ENCODE assay signal across 29 mouse cellular contexts in the genomic region with DNA sequence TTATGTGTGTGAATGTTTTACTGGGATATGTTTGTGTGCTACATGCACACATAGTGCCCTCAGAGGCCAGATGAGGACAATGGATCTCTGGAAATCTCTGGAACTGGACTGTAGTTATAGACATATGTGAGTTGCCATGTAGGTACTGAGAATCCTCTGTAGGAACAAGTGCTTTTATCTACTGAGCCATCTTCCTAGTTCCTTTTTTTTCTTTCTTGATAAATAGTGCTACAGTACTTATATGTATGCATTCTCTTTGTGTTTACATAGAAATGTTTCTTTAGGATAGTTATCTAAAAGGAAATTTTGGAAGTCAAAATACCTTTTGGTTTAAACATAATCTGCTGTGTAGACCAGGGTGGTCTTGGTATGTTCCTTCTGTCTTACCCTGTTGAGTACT. TPM values are rescaled to one million over a fixed set of nuclear protein-coding genes. Genes with fewer than 3 reads are reported as not detected.
"Had no signal": no experiment of that assay in that cellular context is flagged by ENCODE, and none has a peak within 500 bp of the region (broad histone marks: within the 10 kb centered on the region; RNA-seq: fewer than 3 reads in every experiment).

No protein-coding gene starts in this region.

- H3K27me3 ChIP-seq: limb, embryonic 12.5 days; limb, embryonic 13.5 days; limb, embryonic 15.5 days; liver, embryonic 12.5 days; liver, embryonic 13.5 days; liver, embryonic 15.5 days; lung, embryonic 15.5 days; megakaryocyte, embryonic 14.5 days; midbrain, embryonic 12.5 days; midbrain, embryonic 13.5 days; midbrain, embryonic 15.5 days; neural tube, embryonic 12.5 days had no signal

- H3K9me3 ChIP-seq: limb, embryonic 10.5 days; limb, embryonic 12.5 days; limb, embryonic 13.5 days; limb, embryonic 15.5 days; liver, embryonic 12.5 days; liver, embryonic 13.5 days; liver, embryonic 15.5 days; lung, embryonic 15.5 days; megakaryocyte, embryonic 14.5 days; midbrain, embryonic 10.5 days; midbrain, embryonic 12.5 days; midbrain, embryonic 13.5 days; midbrain, embryonic 15.5 days; neural tube, embryonic 12.5 days had no signal

- H3K9ac ChIP-seq: limb, embryonic 12.5 days; limb, embryonic 13.5 days; limb, embryonic 15.5 days; liver, embryonic 12.5 days; liver, embryonic 13.5 days; liver, embryonic 14.5 days; liver, embryonic 15.5 days; liver, postnatal 0 days; lung, embryonic 14.5 days; lung, embryonic 15.5 days; midbrain, embryonic 12.5 days; midbrain, embryonic 13.5 days; midbrain, embryonic 15.5 days; neural tube, embryonic 12.5 days had no signal

- H3K4me3 ChIP-seq: limb, embryonic 10.5 days; limb, embryonic 12.5 days; limb, embryonic 13.5 days; limb, embryonic 15.5 days; liver, embryonic 12.5 days; liver, embryonic 13.5 days; liver, embryonic 15.5 days; lung, embryonic 15.5 days; megakaryocyte, embryonic 14.5 days; midbrain, embryonic 10.5 days; midbrain, embryonic 12.5 days; midbrain, embryonic 13.5 days; midbrain, embryonic 15.5 days; myocyte; neural tube, embryonic 12.5 days had no signal

- DNase-seq: left cerebral cortex, postnatal 4 days; liver; liver, embryonic 13.5 days; liver, postnatal 0 days; lung, adult 18-20 months; lung, adult 2 months; lung, embryonic 14.5 days; lung, postnatal 10 days; lung, postnatal 14 days; lung, postnatal 36 days; lung, postnatal 4 days; midbrain, embryonic 14.5 days had no signal

- H3K36me3 ChIP-seq: limb, embryonic 13.5 days; limb, embryonic 15.5 days; liver, embryonic 12.5 days; liver, embryonic 13.5 days; liver, embryonic 15.5 days; lung, embryonic 15.5 days; midbrain, embryonic 12.5 days; midbrain, embryonic 13.5 days; midbrain, embryonic 15.5 days; neural tube, embryonic 12.5 days had no signal

- H3K4me1 ChIP-seq: limb, embryonic 10.5 days; limb, embryonic 12.5 days; limb, embryonic 15.5 days; lung, embryonic 15.5 days; midbrain, embryonic 10.5 days; midbrain, embryonic 12.5 days; midbrain, embryonic 13.5 days; midbrain, embryonic 15.5 days; neural tube, embryonic 12.5 days had no signal

- H3K27ac ChIP-seq: limb, embryonic 10.5 days; limb, embryonic 12.5 days; limb, embryonic 13.5 days; limb, embryonic 15.5 days; liver, embryonic 12.5 days; liver, embryonic 13.5 days; liver, embryonic 14.5 days; liver, embryonic 15.5 days; lung, embryonic 15.5 days; macrophage; midbrain, embryonic 10.5 days; midbrain, embryonic 12.5 days; midbrain, embryonic 13.5 days; midbrain, embryonic 15.5 days; neural tube, embryonic 12.5 days had no signal

RNA-seq across cellular contexts. Expression of a gene that starts 44.8 kb away (rescaled TPM):
- total RNA-seq: monocyte, adult 5-6 weeks had no signal
